Mouse (Mus musculus) lung, postnatal 10 days (tissue): Measurements from ENCODE around the gene Rbms1.

ENCODE experiments used
- DNase-seq: peaks from one replicate; pipeline ENCODE4 v3.0.0; 2021

Rbms1 gene

DNA sequence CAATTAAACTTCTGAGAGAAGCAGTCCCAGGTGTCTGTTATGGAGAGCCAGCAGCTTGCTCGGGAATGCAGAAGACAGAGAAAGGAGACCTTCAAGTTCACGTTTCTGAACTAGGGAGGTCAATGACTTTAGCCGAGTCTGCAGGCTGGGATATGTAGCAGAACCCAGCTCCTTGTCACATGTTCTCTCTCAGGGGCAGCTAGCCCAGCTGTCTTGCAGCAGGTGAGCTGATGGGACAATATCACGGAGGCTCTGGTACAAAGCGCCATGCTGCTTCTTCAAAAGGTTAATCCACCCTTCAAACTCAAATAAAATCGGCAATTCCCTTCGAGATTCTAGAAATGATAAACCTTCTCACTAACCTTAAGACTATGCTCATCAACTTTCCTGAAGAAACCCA is 158.2 kb downstream of the Rbms1 start:
- DNase-seq = no peak

DNA sequence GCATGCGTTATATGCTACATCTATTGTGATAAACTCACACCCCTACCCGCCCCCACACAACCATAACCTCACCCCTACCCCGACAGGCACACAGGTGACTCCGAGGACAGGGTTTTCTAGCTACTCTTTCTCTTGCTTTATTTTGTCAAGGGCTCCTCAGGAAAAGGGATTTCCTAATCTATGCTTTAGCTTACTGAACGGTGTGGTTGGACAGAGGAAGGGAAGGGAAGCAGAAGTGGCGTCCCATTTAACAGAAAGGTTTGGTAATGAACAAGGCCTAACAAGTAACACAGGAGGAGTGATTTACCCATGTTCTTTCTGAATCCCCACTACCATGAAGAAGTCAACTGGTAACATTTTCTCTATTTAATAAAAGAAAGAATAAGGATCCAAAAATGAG is 159.6 kb downstream of the Rbms1 start:
- DNase-seq = no peak

DNA sequence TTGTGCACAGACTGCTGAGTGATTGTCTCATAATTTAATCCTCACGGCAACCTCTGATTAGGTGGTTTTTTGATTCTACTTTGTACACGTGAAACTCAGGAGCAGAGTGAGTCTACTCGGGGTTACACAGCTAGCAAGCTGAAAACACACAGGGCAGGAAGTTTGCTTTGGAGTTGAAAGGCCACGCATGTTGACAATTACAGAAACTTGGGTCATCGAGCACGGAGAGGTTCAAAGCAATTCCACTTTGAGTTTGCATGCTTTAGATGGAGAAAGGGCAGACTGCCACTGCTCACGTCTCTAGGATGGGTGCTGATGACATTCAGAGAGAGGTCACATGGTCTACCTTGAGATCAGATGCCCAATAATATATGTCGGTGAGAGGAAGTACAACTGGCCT is 160.2 kb downstream of the Rbms1 start:
- DNase-seq = no peak

DNA sequence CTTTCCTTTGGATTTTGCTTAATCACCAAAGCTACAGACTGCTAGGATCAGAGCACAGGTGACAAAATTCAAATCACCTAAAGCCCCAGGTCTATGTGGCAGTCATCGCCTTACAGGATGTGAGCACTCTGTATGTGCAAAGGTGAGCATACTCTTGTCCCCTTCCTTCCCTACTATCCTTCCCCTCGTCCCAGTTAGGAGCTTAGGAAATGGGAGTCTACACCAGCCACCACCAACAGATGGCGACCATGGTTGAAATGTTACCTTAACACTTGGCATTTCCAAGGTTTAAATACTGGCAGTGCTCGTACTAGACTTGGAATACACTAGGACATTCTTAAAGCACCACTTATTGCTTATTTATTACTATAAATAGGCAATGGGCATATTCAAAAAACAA is 160.8 kb downstream of the Rbms1 start:
- peak; percentile 67 for DNase-seq

DNA sequence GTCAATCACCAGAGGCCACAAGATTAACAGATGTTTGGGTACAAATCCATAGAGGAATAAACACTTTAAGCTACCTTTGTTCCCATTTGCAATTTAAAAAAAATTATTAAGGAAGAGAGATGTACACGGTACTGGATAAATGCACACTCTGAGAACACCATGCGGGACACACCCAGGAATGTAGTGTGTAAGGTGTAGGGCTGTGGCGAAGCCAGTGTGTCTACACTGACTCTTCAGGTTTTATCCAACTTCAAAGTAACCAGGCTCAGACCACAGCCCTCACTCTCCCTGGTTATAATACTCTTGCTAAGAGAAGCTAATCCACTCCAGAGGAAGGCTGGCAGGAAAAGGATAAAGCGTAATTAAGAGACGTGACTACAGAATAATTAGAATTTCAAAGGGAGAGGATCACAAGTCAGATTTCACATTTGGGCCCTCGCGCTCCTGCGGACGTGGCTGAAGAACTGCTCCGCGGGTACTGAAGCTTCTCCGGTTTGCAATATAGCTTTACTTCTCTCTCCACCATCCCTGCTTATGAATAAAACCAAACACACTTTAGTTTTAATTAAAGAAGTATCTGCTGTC is 161.3 kb downstream of the Rbms1 start:
- DNase-seq = no peak

DNA sequence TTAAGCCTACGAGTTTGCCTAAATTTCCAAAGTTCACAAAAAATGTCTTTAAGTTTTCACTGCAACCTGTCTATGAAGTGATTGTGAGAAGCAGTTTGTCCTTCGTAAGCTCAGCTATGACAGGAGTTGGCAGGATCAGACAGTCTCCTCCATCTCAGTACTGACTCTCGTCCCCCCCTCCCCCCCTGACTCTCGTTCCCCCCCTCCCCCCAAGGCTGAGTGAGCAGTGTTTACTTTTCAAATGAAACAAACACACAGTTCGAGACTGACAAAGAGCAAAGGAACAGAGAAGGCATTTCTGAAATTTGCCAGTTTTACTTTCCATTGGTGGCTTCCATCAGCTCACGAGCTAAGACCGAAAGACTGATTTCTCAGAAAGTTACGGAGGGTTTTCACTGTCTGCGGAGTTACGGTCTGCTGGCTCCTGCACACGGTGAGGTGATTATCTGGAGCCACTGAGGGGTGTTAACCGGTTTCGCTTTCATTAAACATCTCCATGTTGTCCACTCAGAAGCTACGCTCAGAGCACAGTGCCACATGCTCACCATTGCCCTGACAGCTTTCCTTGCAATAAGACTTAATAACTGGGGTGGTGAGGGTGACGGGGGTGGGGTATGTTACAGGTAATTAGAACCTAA is 162.0 kb downstream of the Rbms1 start:
- no peak for DNase-seq

DNA sequence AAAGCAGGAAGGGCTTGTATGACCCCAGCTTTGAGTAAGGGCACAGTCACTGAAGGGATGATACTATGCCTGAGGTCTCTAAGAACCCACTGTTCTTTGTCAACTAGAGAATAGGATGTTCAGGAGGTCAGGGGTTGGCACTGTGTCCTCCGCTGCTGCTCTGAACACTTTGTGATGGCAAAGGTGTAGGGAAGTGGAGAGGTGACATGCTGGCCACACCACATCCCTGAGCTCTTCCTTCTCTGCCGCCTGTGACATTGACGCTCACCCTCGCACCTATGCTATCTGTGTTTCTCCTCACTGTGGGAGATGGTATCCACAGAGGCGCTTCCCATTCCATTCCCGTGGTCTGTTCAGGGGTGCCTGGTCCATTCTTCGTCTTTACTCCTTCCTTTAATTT is 163.2 kb downstream of the Rbms1 start:
- DNase-seq = no peak

DNA sequence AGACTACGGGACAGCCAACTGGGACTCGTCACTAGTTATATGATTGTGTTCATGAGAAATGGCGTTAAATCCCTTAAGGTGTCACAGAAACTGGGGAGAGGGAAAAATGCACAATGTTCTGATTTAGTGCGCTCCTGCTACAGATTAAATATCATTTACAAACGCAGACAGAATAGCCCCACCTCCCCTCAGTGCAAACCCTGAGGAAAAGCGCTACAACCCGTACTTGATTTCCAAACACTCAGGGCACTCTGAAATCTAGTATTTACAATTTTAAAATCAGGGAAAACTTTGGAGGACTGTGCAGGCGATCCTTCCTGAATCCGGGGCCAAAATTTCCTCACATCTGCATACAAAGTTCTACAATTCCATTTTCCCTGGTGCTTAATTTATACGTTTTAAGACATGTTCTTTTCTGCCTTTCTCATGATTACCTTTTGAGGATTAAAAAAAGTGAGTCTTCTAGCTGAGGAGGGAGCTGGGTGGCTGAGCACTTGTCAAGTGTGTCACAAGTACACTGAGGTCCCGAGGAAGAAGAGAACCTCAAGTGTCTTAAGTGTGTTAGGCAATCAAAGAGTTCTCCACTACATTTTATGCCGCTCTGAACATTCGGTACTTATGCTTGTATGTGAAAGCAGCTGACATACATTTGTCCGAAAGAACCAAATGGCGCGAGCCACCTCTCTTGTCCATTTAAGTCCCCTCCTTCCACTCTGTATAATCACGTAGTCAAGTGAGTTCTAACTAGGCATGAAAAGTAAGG is 164.0 kb downstream of the Rbms1 start:
- peak; percentile 23 for DNase-seq

DNA sequence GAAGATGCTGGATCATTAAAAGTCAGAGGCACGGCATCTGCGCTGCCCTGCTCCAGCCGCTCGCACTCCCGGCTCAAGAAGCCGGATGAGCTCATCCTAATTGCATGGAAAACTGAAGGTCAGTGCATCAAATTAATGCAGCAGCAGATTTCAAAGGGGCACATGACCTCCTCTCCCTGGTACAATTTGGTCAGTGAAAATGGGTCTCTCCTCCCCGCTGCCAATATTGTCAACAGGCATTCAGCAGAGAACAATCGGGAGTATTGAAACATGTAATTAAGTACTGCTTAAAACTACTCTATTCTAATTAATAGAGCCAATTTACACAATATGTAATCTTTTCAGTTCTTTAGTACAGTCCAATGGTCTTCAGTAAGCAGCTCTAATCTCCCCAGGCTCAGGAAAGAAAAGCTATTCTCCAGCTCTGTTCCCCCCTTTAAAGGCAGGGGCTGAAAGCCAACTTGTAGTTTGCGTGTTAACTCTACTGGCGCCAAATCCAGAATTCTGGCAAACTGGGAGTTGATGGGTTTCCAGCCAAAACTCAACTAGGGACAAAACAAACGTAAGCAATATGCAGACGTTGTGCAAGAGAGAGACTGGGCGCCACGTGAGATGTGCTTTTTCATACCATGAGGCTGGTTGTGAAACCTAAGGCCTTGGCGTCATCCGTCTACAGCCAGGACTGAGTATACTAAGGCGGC is 165.9 kb downstream of the Rbms1 start:
- peak; percentile 78 for DNase-seq

DNA sequence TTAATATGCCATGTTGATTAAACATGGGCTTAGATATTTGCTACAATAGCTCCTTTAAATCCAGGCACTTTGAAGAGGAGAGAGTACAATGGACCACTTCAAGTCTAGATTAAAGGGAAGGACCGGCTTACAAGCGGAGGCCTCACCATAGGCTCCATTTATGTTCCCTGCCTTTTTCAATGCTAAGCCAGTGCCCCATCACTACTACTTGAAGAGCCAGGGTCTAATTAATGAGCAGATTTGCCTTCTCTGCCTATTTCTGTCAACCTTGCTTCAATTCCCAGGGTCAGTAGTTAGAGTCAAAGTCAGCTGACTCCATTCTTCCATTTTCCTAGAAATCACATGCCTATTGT is 166.4 kb downstream of the Rbms1 start:
- no peak for DNase-seq

DNA sequence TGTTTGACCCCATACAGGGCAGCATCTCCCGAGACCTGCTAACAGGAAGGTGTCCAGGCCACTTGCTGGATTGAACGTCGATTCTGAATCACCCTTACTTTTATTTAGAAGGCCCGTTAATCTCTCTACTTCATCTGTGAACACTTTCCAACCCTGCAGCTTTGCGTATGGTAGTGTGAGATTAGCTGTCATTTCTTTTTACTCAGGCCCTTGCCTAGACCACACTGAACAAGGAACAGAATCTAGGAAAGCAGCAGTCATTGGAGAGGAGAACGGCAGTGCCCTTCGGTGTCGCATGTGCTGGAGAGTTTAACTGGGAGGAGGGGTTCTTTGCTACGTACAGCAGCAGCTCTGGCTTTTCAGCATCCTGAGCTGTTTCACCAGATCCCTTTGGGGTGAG is 167.1 kb downstream of the Rbms1 start:
- no peak for DNase-seq

DNA sequence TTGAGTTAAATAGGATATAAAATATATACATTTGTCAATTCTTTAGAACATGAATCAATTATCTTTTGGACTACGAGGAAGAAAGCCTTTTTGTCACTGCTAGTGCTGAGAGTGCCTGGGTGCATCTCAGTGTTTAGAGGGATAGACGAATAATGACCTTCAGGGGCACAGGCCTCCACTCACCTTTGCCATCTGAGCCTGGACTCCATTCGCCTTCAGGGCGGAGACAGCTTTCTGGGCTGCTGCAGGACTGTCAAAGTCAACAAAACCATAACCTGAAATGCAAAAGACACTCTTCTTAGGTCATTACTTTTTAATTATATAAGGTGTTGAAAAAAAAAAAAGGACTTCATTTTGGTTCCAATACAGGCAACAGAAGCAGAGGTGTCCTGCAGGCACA is 170.5 kb downstream of the Rbms1 start:
- no peak for DNase-seq

DNA sequence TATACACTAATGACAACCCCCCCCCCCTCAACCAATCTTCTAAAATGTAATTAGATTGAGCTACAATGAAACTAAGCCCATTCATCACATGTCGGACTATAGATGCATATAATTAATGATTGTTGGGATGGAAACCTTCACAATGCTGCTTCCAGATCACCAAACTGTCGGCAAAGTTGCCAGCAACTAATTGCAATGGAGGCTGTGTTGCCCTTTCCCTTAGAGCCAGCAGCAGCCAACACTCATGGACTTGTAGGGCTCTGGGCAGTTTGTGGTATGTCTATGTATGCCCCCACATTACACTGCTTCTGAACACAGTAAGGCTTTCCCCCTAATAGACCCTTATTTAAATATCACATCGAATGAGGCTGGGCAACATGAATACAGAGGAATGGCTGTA is 173.9 kb downstream of the Rbms1 start:
- no peak for DNase-seq

DNA sequence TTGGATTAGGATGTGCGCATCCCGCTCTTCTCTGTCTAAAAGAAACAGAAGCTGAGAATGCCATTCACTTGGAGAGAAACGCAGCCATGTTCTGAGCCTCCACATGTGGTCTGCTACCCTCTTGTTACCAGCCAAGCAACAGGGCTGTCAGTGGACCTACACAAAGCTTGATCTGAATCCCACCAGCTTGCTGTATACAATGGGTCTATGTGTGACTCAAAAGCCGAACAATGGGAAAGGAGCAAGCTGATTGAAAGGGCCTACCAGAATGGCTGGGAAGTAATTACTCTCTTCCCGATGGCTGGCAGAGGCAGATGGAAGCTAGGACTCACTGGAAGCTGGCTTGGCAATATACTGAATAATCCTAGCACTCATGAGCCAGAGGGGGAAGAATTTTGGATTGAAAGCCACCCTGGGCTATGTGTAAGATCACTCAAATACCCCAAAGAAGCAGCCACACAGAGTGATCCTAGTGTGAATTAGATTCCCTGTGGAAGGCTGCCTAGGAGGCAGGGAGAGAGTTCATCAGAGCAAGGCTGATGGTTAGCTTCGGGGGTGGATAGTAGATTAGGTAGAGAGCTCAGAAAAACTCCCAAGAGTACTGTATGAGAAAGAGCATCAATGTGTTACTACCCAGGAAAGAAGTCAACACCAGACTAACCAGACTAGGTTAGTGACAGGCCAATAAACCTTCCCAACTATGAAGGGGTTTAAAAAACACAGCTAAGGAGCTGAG is 174.7 kb downstream of the Rbms1 start:
- DNase-seq = no peak

DNA sequence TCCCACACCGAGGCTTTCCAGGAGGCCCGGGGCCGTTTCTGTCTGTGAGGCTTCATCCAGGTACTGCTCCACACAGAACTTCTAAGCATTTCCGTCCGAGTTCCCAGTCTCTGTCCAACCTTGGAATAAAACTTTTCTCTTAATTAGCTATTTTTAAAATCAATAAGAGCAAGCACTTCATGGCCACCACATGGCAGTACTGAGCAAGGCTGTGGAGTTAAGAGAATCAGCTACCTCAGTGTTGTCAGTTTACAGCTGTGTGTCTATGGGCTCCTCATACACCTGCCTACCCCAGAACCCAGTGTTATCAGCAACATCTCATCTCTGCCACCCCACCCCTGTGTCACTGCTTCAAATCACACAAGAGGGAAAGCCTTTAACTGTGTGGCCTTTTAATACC is 175.9 kb downstream of the Rbms1 start:
- DNase-seq = no peak

DNA sequence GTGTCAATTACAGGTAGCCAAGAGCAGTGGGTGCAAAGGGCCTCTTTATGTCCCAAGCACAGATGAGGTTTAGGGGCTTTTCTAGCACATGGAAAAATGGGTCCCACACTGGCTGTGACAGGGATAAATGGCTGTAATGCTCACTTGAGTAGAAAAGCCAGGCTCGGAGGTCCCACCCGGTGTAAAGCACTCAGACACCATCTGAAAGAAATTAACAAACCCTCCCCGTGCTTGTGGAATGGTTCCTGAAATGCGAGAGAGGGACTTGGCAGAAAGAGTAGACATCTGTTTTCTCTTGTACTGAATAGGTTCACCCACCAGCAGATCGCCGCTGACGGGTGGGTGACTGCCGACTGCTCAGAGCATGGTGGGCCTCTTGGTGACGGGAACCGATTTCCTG is 176.7 kb downstream of the Rbms1 start:
- no peak for DNase-seq

DNA sequence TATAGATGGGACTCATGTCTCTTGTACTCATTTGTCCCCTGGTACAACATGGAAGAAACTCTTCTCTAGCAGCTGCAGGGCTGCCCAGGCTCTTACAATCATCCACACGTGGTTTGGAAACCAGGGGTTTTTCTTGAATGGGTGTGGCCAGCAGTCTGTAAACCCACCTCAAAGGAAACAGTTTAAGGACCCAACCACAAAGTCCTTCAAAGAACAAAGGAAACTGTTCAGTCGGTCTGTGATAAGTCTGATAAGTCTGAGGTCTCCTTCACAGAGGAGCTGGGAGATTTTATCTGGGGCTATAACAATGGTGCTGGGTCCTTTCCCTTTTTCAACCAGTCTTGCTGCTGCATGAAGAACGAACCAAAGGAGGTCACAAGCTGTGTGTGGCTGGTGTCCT is 188.5 kb downstream of the Rbms1 start:
- DNase-seq = peak; percentile 12

DNA sequence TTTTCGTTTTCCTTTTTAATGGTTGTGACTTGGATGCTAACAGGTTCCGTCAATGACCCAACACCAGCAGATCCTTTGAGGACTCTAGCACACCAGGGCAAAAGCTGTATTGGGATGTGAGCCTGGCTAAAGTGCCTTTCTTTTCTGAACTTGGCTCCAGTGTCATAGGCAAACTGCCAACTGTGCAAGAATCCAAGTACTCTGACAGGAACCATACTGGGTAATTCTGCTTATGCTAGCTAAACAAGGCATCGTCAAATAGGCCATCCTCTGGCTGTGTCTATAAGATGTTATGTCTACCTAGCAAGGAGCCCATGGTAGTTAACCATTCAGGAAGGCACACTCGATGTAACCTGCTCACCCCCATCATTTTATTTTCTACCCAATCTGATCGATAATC is 189.4 kb downstream of the Rbms1 start:
- peak; percentile 84 for DNase-seq

DNA sequence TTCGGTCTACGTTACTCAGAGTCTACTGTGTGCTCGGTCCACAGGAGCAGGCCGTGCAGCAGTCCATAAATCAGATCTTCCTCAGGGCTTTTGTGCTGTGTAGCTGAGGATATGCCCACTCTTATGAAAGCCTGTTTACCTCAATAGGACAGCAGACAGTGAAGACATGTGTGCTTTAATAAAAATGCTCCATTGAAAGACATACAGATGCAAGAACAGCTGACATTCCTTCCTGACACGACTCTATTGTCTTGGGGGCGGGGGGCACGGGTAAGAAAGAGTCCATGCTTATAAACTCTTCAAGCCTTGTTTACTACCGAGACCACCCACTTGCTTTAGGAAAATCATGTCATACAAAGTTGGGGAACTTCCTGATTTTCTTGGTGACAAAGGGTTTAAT is 196.6 kb downstream of the Rbms1 start:
- DNase-seq = no peak

DNA sequence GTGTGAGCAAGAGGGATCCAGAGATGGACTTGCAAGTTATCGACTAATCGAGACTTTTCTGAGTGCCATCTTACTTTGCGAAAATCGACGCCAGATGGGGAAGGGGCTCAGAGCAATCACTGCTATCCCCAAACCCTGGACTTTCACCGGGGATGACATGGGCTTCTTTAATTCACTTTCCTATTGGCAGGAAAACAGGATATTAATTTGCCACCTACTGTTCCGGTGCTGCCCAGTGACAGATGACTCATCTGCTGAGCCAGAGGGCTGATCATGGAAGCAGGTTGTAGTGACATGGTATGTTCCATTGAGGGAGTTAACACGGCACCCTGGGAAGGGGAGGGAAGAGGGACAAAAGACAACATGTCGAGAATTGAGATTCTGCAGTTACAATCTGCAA is 206.8 kb downstream of the Rbms1 start:
- no peak for DNase-seq

DNA sequence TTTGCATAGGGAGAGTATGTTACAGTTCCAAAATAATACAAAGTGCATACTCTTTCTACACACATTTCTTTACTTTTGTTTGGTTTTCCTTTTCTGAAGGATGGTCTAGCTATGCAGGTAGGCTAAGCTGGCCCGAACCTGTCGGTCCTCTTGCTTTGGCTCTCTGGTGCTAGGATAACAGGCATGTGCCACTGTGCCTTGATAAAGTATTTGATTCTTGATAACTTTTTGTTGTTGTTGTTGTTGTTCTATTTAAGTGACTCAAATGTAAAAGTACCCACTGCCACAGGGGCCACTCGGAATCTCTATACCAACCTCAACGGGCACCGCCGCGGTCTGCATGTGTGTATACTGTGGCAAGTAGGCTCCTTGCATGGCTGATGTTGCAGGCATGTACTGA is 207.9 kb downstream of the Rbms1 start:
- DNase-seq = no peak

DNA sequence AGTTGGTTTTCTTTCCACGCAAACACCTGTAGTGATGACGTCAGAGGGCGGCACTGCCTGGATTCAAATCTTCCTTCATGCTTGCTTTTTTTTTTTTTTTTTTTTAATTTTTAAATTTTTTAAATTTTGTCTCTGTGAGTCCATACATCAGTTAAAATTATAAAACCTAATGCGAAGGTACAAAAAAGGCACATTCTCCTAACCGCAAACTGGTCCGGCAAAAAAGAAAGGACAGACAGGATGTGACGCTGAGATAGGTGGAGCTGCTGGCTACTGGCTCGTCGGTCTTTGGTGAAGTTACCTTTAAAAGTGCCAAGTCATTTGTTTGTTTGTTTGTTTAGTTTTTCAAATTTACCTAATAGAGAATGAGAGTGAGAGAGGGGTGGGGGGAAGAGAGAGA is 211.7 kb downstream of the Rbms1 start:
- DNase-seq = no peak

DNA sequence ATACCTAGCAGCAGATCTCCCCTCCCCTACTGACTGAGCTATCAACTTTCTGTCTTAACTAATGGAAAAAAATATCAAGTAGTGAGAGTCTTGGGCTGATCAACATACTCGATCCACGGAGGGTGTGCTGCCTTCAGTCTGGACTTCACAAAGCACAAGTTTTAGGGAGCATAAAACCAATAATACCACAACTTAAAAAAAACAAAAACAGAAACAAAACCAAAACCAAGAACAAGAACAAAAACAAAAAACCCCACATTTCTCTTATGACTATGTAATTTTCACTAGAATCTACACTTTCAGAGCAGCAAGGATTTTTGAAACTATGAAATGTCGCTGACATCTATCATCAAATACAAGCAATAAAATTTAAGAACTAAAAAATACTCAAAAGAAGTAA is 212.4 kb downstream of the Rbms1 start:
- DNase-seq = no peak
